ENCODE assay signal across 15 mouse cellular contexts in the genomic region with DNA sequence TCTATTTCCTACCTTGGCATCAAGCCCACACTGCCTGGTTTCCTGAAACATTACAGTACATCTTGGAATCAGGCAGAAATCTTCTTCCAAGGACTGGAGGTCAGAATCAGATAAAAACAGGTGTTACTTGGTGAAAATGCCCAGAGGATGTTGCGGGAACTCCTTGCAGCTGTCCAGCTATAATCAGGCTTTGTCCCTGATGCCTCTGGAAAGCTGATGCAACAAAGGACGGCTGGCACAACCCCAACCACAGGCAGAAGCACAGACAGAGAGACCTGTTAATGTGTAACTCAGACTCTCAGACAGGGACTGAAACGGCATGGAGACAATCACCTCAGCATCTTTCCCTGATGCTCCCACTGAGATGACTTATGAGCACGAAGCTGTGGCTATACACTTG.
A peak's percentile ranks its signal among the peaks of the same experiment; 100 is the strongest.
DNase-seq lines count a peak whose midpoint lies in the region; ATAC-seq and TF ChIP-seq lines count a peak whose summit lies in the region.
"Had no signal": no experiment of that assay in that cellular context is flagged by ENCODE, and none has a peak within 500 bp of the region (broad histone marks: within the 10 kb centered on the region; RNA-seq: fewer than 3 reads in every experiment).

No protein-coding gene starts in this region.

- TF ChIP-seq POLR2A in myocyte (IDR thresholded peaks at IDR 0.05; ENCODE audit: insufficient read length, low read depth) = no peak

- peak; percentile 10 to 12 for DNase-seq in cerebellum, postnatal 14 days
- DNase-seq in cerebellum, adult 9-11 months = no peak
- peak; percentile 41 for DNase-seq in hindbrain, postnatal 0 days (ENCODE audit: low spot score)
- DNase-seq in hindbrain, embryonic 10.5 days (ENCODE audit: low spot score) = no peak
- DNase-seq in retina, postnatal 1 day = peak; percentile 25
- no peak for DNase-seq in retina, embryonic 14.5 days (ENCODE audit: low spot score)
- DNase-seq: cerebellum, adult 18-20 months; right cerebral cortex, postnatal 4 days; thymus, postnatal 36 days had no signal

- no peaks in the 10 kb centered on the region for H3K4me1 ChIP-seq in hindbrain, postnatal 0 days (ENCODE audit: insufficient read depth, low read length)
- H3K4me1 ChIP-seq in hindbrain, embryonic 10.5 days (replicated peaks) = no peaks in the 10 kb centered on the region

- ATAC-seq in hindbrain, postnatal 0 days = peak; percentile 18; the same call in 1 of the 2 replicates
- no peak for ATAC-seq in monocyte, adult 5-6 weeks (replicated peaks; ENCODE audit: insufficient number of reproducible peaks, low FRiP score, low TSS enrichment, poor library complexity, severe bottlenecking)

- H3K36me3 ChIP-seq in hindbrain, postnatal 0 days (ENCODE audit: insufficient read depth, low read length) = no peaks in the 10 kb centered on the region
- H3K36me3 ChIP-seq in hindbrain, embryonic 10.5 days = no peaks in the 10 kb centered on the region
- H3K36me3 ChIP-seq in myocyte (ENCODE audit: control insufficient read depth, insufficient read depth) = no peaks in the 10 kb centered on the region
- H3K36me3 ChIP-seq: embryonic facial prominence, embryonic 12.5 days; forebrain, embryonic 12.5 days; hindbrain, embryonic 15.5 days had no signal

- no peak overlapping the region for H3K27ac ChIP-seq in hindbrain, postnatal 0 days
- no peak overlapping the region for H3K27ac ChIP-seq in hindbrain, embryonic 10.5 days
- H3K27ac ChIP-seq: embryonic facial prominence, embryonic 12.5 days; forebrain, embryonic 12.5 days; hindbrain, embryonic 15.5 days had no signal

- no peaks in the 10 kb centered on the region for H3K79me2 ChIP-seq in myocyte (ENCODE audit: control insufficient read depth, insufficient read depth)

- H3K9ac ChIP-seq in hindbrain, postnatal 0 days (replicated peaks; ENCODE audit: low read length) = no peak overlapping the region
- H3K9ac ChIP-seq: embryonic facial prominence, embryonic 12.5 days; forebrain, embryonic 12.5 days; hindbrain, embryonic 15.5 days had no signal

- 35% methylated on average over 4 of the region's 4 CpGs for WGBS in hindbrain, postnatal 0 days
- 74% methylated on average over 4 of the region's 4 CpGs for WGBS in hindbrain, embryonic 10.5 days

- no peak overlapping the region for H3K4me3 ChIP-seq in hindbrain, postnatal 0 days (ENCODE audit: low read length)
- H3K4me3 ChIP-seq in hindbrain, embryonic 10.5 days = no peak overlapping the region
- no peak overlapping the region for H3K4me3 ChIP-seq in myocyte
- H3K4me3 ChIP-seq: embryonic facial prominence, embryonic 12.5 days; forebrain, embryonic 12.5 days; hindbrain, embryonic 15.5 days had no signal

- TF ChIP-seq CTCF in hindbrain, postnatal 0 days (IDR thresholded peaks at IDR 0.05; ENCODE audit: low read depth) = no peak

- H3K4me2 ChIP-seq in hindbrain, postnatal 0 days (ENCODE audit: low read depth, low read length) = no peak overlapping the region
- H3K4me2 ChIP-seq in myocyte (ENCODE audit: low read depth) = peak overlapping the region; percentile 51
- H3K4me2 ChIP-seq: embryonic facial prominence, embryonic 12.5 days; forebrain, embryonic 12.5 days; hindbrain, embryonic 15.5 days; midbrain, embryonic 11.5 days had no signal

- H3K9me3 ChIP-seq in hindbrain, postnatal 0 days (ENCODE audit: low read length) = no peaks in the 10 kb centered on the region
- H3K9me3 ChIP-seq in hindbrain, embryonic 10.5 days = no peaks in the 10 kb centered on the region
- H3K9me3 ChIP-seq: embryonic facial prominence, embryonic 12.5 days; forebrain, embryonic 12.5 days; hindbrain, embryonic 15.5 days had no signal

- H3K27me3 ChIP-seq in hindbrain, postnatal 0 days (ENCODE audit: insufficient read depth, low read length) = no peaks in the 10 kb centered on the region
- H3K27me3 ChIP-seq in hindbrain, embryonic 10.5 days (ENCODE audit: insufficient read depth, poor library complexity, severe bottlenecking) = no peaks in the 10 kb centered on the region
- no peaks in the 10 kb centered on the region for H3K27me3 ChIP-seq in myocyte (ENCODE audit: control insufficient read depth, insufficient read depth, insufficient read length)
- H3K27me3 ChIP-seq: embryonic facial prominence, embryonic 12.5 days; forebrain, embryonic 12.5 days; hindbrain, embryonic 15.5 days had no signal

- no peak overlapping the region for H3ac ChIP-seq in myocyte (ENCODE audit: control insufficient read depth, insufficient read length)

TF ChIP-seq in myocyte, 11 proteins besides CTCF, POLR2A, EP300 and RAD21:
- TF ChIP-seq POLR2AphosphoS2 (IDR thresholded peaks at IDR 0.05; ENCODE audit: insufficient read length, low read depth) (no peak), TCF12 (IDR thresholded peaks at IDR 0.05; ENCODE audit: insufficient read depth, poor library complexity, severe bottlenecking) (peak; percentile 92), CEBPB (IDR thresholded peaks at IDR 0.05; ENCODE audit: insufficient read depth, poor library complexity, severe bottlenecking) (peak; percentile 87), REST (IDR thresholded peaks at IDR 0.05; ENCODE audit: insufficient read depth, insufficient read length) (no peak), TCF3 (IDR thresholded peaks at IDR 0.05; ENCODE audit: insufficient read length, low read depth) (peak; percentile 15), MYOD1 (IDR thresholded peaks at IDR 0.05; ENCODE audit: control insufficient read depth in 1 of 3, insufficient read length in 2 of 3, low read depth in 2 of 3) (peak; percentile 71 to 89 (median 84)), MYOG (IDR thresholded peaks at IDR 0.05; ENCODE audit: control insufficient read depth in 1 of 3, insufficient read depth in 1 of 3, insufficient read length in 2 of 3, low read depth in 2 of 3) (peak; percentile 65 to 91 (median 72)), USF1 (IDR thresholded peaks at IDR 0.05; ENCODE audit: low read depth) (no peak), E2F4 (IDR thresholded peaks at IDR 0.05; ENCODE audit: insufficient read depth) (no peak), MAX (IDR thresholded peaks at IDR 0.05; ENCODE audit: low read depth) (no peak), SRF (IDR thresholded peaks at IDR 0.05; ENCODE audit: control insufficient read depth, insufficient read length, low read depth) (no peak)
TF ChIP-seq in myocyte: peak in this region for 5.

Comparison
In these comparisons a context has a peak if more than half of its experiments do, and no peak if none do; other contexts are left out.
1. DNase-seq: peak in cerebellum, postnatal 14 days (2 of 2), hindbrain, postnatal 0 days (single experiment) and retina, postnatal 1 day (single experiment); none in cerebellum, adult 9-11 months (single experiment), hindbrain, embryonic 10.5 days (single experiment) and retina, embryonic 14.5 days (single experiment).